Mouse (Mus musculus) CH12.LX (cell line): ENCODE measurements around the gene Ralgapb. TPM values are rescaled to one million over a fixed set of nuclear protein-coding genes. Genes with fewer than 3 reads are reported as not detected.

Experiments used
- polyA plus RNA-seq: library from polyadenylated mRNA; unstranded; fragments of >175 nt; gene quantifications from 2 replicates; pipeline ENCODE4 v1.2.1, GENCODE M21; 2012; ENCODE audit warnings: low read depth; ENCODE audit not compliant: insufficient read length
- total RNA-seq, 2 experiments: library from RNA; depleted of rRNA; stranded (reverse); fragments of 300-350 nt in 1 of 2; fragments of >200 nt in 1 of 2; gene quantifications; 2 replicates each; pipeline ENCODE4 v1.2.3; 2012 to 2014

Gene Ralgapb
- total and polyA plus RNA-seq, 3 experiments: 10.7 to 18.4 (median 12.9) TPM

Other genes starting within 250 kb of the Ralgapb start
- gene D630003M21Rik, start 180.6 kb upstream of the Ralgapb start, total RNA-seq (2012; rRNA removed): 0.29 and 0.93 TPM in 2 replicates
- gene D630003M21Rik, start 180.6 kb upstream of the Ralgapb start, total RNA-seq (2014; rRNA removed): 1.1 and 1.4 TPM in 2 replicates
- 0.20 and 0.23 TPM in 2 replicates for gene D630003M21Rik, start 180.6 kb upstream of the Ralgapb start, polyA plus RNA-seq
- 0.17 and 0.21 TPM in 2 replicates for gene Bpi, start 151.8 kb upstream of the Ralgapb start, total RNA-seq (2012; rRNA removed)
- 0.46 and 0.81 TPM in 2 replicates for gene Bpi, start 151.8 kb upstream of the Ralgapb start, total RNA-seq (2014; rRNA removed)
- 0.14 and 0.51 TPM in 2 replicates for gene Bpi, start 151.8 kb upstream of the Ralgapb start, polyA plus RNA-seq
- gene Lbp, start 103.4 kb upstream of the Ralgapb start, total RNA-seq (2012; rRNA removed): 0.04 TPM in 1 of 2 replicates, not detected in the other
- 0.30 TPM in 1 of 2 replicates, not detected in the other for gene Lbp, start 103.4 kb upstream of the Ralgapb start, total RNA-seq (2014; rRNA removed)
- 0.27 TPM in 1 of 2 replicates, not detected in the other for gene Lbp, start 103.4 kb upstream of the Ralgapb start, polyA plus RNA-seq
- gene Snhg11, start 34.2 kb upstream of the Ralgapb start, total RNA-seq (2012; rRNA removed): 0.04 TPM in 2 replicates
- gene Snhg11, start 34.2 kb upstream of the Ralgapb start, total RNA-seq (2014; rRNA removed): not detected in 2 replicates
- gene Snhg11, start 34.2 kb upstream of the Ralgapb start, polyA plus RNA-seq: 0.11 and 0.13 TPM in 2 replicates
- gene Adig, start 92.8 kb downstream of the Ralgapb start, total RNA-seq (2012; rRNA removed): not detected in 2 replicates
- gene Adig, start 92.8 kb downstream of the Ralgapb start, total RNA-seq (2014; rRNA removed): not detected in 2 replicates
- gene Adig, start 92.8 kb downstream of the Ralgapb start, polyA plus RNA-seq: not detected in 2 replicates
- not detected in 2 replicates for gene Arhgap40, start 102.9 kb downstream of the Ralgapb start, total RNA-seq (2012; rRNA removed)
- not detected in 2 replicates for gene Arhgap40, start 102.9 kb downstream of the Ralgapb start, total RNA-seq (2014; rRNA removed)
- not detected in 2 replicates for gene Arhgap40, start 102.9 kb downstream of the Ralgapb start, polyA plus RNA-seq
- gene Slc32a1, start 200.9 kb downstream of the Ralgapb start, total RNA-seq (2012; rRNA removed): not detected in 2 replicates
- gene Slc32a1, start 200.9 kb downstream of the Ralgapb start, total RNA-seq (2014; rRNA removed): not detected in 2 replicates
- gene Slc32a1, start 200.9 kb downstream of the Ralgapb start, polyA plus RNA-seq: not detected in 2 replicates
- gene Actr5, start 215.0 kb downstream of the Ralgapb start, total RNA-seq (2012; rRNA removed): 20.3 and 24.0 TPM in 2 replicates
- 13.9 and 14.4 TPM in 2 replicates for gene Actr5, start 215.0 kb downstream of the Ralgapb start, total RNA-seq (2014; rRNA removed)
- gene Actr5, start 215.0 kb downstream of the Ralgapb start, polyA plus RNA-seq: 14.6 and 19.8 TPM in 2 replicates